Mouse (Mus musculus) embryo, embryonic 9.5 days (tissue): ENCODE measurements around the gene 1700066M21Rik.

Source experiments
- DNase-seq: peaks from one replicate; pipeline ENCODE4 v3.0.0-alpha.2; 2017; ENCODE audit errors: extremely low spot score

Gene 1700066M21Rik

DNA sequence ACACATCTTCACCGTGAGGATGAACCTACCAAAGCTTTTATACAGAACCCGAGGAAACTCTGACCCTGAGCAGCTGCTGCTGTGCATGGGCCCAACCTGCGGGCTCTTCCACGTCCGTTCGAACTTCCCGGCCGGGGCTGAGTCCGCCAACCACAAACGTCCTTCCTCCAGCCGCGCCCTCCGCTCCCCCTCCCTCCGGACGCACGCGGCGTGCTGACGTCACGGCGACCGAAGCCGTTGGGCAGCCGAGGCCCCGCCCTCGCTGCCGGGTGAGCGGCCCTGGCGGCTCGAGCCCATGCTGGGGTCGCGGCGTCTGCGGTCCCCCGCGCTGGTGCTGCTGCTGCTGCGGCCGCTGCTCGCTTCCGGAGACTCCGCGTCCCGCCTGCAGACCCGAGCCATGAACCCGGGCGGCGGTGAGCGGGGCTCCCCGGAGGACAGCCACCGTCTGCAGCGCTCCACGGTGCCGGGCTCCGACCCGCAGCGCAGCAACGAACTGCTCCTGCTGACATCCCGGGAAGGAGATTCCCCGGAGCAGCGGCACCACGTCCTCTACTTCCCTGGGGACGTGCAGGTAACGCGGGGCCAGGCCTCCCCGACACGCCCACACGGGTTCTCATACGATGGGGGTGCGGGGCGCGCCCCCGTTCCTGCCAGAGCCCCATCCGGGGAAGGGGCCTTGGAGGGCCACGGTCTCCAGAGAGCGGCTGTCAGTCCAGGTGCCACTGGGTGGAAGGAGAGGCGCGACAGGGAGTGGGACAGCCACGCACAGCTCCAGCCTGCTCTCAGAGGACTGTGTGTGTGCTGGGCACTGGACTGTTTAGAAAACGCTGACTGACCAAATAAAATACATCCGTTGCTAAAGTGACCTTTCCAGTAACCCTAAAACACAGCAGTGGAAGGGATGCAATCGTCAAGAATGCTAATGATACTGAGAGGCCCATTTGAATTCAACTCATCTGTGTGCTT lies at the start of gene 1700066M21Rik:
1700066M21Rik (plus strand) TSS at position 245 of the 966 bp plus-strand sequence.
- DNase-seq, result peak; percentile 95

DNA sequence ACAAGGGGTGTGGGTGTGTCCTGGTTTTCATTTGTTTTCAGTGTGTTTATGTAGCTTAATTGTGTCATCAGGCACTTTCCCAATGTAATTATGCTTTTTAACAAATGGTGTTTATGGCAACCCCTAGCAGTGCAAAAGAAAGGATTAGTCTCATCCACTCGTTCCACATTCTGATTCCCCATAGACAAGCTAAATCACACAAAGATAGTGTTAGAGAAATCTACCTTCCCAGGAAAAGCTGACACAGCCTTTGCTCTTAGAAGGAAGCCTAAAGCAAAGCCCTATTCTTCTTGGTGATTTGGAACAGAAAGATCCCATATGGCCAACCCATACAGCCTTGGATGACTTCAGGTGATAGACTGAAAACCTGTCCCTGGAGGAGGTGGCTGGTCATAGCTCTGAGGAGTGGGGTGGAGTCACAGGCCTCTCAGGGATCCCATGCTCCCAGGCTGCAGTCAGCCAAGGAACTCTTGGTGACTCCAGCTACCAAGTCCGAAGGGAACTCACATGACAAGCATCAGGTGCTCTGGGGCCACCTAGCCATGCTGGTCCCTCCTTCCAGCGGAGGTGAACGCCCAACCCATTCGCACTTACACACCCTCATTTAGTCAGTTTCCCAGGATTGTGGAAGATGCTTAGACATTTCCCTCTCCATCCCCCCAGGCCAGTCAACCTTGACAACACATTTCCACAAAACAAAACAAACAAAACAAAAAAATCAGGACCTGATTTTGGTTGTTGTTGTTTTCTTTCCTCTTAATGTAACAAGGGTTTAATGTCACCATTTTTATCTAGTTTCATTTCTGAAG lies 47.9 kb upstream of the 1700066M21Rik start:
- no peak for DNase-seq

DNA sequence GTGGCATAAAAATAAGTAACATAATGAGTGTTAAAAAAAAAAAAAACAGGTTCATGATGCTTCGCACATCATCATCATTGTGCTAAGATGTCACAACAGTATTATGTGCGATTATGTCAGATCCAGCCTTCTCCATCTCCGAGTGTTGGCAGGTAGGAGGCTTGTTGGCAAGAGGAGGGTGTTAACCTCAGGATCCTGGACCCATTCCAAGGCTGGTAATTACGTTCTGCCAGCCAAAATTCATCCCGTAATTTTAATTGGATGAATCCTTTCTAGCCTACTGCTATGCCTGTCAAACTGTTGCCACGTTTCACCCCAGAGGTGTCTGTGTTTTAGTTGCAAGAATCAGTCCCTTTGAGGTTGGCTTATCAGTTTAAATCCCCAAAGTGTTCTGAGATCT lies 47.2 kb upstream of the 1700066M21Rik start:
- no peak for DNase-seq

DNA sequence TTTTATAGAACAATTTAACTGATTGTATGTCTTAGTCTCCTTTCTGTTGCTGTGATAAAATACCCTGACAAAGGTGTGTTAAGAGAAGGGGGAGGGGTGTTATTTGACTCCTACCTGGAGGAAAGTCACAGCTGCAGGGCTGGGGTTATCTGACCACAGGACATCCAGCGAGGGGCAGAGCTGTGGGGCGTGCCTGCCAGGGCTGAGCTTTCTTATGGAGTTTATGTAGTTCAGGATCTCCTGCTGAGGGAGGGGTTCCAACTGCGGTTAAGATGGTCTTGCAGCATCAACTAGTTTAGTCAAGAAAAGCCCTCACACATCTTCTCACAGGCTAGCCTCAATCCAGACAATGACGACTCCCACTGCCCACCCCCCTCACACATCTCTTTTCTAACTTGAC lies 45.4 kb upstream of the 1700066M21Rik start:
- DNase-seq, result no peak

DNA sequence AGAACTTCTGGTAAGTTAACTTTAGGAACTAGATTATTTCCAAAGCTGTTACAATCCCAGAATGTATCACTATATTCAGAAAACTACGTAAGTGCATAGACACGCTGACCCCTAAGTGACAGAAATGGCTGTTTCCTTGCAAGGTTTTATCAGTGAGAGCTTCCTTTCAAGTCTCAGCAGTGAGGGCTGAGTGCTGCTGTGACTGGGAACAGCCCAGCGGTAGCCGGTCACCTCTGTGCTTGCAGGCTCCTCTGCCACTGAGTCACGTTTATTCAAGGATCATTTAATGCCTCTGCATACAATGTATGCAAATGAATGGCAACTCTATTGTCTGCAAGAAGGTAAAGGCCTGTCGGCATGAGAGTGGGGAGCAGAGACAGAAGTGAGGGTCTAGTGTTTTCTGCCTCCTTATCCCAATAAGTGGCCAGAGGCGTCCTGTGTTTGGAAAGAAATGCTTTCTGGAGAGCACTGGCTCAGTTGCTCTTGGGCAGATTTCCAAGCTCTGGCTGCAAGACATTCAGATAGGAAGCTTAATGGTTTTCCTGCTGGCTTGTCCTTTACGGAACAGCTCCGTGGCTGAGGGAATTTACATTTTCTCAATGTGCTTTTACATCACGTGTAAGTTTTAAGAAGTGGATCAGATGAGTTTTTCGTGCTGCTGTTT lies 43.7 kb upstream of the 1700066M21Rik start:
- no peak for DNase-seq

DNA sequence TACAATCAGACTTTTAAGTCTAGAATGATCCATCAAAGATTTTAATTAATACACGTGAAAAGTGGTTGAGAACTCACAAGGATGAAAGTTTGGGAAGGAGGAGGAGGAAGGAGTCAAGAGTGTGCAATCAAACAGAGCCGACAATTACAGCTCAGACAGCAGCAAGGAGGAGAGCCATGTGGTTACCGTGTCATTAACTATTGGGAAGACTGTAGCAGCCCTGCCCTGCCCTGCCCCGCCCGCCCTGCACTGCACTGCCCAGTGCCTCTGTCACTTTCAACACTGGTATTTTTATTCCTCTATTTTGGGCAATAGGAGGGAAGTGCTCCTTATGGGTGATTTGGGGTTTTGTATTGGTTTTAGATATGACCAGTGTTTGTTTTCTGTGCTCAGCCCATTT lies 42.2 kb upstream of the 1700066M21Rik start:
- no peak for DNase-seq

DNA sequence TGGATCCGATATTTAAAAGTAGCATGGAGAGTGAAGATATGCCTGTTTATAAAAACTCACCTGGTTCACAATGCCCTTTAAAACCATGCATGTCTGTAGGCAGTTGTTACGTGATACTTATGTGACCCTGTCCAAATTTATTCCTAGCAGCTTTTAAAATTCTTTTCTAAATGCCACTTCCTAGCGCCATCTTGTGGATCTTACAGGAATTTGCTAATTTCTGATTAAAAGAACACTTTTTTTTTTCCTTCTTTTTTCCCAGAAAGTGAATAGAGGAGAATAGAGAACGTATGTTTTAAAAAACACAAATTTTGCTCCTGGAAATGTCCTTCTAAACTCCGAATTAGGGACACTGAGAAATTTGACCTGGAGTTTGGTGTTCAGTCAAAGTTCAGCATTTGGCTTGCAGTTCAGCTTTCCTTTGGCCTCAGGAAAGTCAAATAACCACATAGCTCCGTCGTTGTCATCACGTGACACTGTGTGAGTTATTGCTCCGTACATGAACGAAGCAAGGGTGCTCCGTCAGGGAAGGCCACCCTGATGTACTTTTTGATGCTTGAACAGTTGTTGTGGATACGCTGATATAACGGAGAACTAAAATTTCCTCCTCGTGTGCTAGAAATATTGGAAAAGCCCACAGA lies 38.1 kb upstream of the 1700066M21Rik start:
- no peak for DNase-seq

DNA sequence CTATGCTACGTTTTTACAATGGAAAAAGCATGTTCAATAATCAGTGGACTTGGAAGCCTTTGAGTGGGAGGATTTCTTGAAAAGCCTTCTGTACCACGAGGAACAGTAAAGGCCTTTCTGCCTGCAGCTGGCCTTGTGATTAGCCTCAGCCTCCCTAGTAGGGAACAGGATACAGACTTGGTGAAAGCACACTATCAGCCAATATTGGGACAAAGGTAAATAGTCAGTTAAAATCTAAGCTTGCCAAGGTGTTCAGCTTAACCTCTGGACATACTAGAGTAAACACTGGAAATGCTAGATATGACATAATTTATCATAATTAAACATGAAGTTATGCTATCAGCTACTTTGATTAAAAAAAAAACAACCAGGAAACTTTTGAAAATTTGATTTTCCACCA lies 36.2 kb upstream of the 1700066M21Rik start:
- no peak for DNase-seq

DNA sequence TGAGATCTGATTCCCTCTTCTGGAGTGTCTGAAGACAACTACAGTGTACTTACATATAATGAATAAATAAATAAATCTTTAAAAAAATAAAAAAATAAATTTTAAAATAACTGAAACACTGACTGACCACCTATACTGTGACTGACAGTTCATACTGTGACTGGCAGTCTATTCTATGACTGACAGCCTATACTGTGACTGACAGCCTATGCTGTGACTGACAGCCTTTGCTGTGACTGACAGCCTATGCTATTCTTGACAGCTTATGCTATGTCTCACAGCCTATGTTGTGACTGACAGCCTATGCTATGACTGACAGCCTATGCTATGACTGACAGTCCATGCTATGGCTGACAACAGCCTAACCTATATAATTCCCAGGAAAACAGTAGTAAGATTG lies 29.9 kb upstream of the 1700066M21Rik start:
- DNase-seq, result no peak

DNA sequence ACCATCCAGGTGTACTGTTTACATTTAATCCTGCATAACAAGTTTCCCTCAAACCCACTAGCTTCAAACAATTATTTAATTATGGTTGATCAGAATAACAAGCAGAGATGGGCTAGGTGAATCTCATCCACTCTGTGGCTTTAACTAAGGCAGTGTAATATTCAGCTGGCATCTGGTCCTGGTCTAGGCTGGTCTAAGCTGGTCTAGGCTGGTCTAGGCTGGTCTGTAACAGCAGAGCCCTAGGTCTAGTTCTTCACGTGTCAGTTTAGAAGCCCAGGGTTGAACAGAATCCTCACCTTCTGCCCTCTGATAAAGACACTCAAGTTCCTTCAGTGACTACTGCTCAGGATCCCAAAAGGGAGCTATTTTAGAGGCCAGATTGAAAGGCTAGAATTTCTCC lies 25.5 kb upstream of the 1700066M21Rik start:
- no peak for DNase-seq

DNA sequence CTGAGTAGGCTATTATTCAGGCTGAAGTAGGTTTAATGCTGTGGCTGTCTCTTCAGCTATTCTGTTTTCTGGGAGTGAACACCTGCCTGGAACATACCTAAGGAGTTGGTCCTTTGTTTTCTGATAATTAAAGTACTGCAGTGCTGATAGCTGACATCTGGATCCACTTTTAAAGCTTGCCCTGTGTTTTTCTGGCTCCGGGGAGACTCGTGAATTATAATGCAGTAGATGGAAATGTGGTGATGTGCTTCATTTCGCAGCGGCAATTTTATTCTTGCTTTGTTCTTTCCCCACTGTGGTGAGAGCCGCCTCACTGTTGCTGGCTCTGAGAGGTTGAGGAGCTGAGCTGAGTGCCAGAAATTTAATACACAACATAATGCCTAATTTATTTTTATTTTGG lies 18.9 kb upstream of the 1700066M21Rik start:
- no peak for DNase-seq

DNA sequence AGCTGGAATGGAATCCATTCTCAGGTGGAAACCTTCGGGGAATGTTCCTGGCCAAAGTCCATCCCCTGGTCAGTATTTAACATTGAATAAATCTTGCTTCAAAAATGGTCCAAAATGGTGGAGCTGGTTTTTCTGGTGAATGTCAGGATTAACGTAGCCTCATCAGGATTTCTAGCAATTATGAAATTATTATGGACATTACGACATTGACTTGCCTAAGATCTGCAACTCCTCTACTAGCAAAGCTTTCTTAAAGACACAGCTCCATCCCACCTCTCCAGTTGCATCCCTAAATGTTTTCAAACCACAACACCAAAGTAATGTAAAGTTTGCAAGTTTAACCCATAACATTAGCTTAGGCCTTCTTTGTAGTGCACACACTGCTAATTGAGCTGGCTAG lies 10.0 kb upstream of the 1700066M21Rik start:
- DNase-seq, result no peak

DNA sequence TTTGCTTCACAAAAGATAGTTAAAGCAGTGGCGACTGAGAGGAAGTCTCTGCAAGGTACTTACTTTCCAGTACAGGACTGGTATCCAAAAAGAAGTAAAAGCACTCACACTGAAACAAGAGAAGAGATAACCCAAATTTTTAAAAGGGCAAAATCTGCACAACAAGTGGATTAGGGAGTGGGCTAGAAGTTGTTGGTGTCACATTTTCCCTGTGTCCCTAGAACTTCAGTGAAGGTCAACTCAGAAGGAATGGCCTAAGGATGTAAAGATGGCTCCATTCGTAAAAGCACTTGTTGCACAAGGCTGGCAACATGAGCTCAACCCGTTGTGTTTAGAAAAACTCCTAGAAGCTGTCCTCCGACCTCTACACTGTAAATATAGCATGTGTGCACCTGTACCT lies 8.3 kb upstream of the 1700066M21Rik start:
- no peak for DNase-seq

DNA sequence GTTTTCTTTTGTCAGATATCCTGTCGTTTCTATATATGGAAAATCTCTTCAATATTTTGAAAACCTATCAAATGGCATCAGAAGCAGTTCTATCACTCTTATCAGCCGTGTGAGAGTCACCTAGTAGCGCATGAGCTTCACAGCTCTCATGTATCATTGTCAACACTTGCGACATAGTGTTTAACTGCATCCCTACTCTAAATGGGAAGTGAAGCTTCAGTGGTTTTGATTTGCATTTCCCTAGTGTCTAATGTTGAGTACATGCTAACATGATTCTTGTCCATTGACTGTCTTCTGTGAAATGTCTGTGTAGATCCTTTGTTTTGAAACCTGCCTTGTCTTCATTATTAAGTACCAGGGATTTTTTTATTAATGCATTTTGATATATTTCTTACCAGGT lies 7.0 kb upstream of the 1700066M21Rik start:
- DNase-seq, result no peak

DNA sequence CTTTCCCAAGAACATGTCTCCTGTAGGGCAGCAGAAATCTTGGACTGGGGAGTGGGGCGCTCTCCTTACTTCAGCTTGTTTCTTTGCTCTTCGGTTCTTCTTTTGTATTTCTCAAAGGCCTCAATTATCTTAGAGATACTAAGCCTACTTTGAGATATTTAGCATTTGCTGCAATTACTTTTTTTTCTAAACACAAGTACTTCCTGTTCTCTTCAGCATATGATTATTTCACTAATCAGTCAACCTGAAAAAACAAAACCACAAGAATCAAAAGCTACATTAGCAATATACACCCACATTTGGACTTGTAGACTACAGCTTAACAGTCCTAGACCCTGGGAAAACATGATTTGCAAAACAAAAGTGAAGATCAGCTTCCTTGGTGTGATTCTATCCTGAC lies 2.1 kb upstream of the 1700066M21Rik start:
- no peak for DNase-seq

DNA sequence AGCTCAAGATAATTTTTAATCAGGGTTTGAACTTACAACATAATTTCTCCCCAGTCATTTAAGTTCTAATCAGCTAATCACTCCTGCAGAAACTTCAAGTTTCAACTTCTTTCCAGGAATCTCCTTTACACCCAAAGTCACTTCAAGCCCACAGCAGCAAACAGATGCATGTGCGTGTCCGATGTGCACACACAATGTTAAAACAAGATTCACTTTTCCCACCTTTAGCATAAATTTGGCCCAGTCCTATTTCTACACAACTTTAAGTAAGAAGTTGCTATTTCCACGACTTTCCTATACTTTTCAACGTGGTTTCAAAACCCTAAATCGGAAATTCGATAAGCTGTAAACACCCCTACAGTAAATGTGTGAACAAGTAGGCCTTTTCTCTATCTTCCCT lies 614 bp upstream of the 1700066M21Rik start:
- DNase-seq, result no peak

DNA sequence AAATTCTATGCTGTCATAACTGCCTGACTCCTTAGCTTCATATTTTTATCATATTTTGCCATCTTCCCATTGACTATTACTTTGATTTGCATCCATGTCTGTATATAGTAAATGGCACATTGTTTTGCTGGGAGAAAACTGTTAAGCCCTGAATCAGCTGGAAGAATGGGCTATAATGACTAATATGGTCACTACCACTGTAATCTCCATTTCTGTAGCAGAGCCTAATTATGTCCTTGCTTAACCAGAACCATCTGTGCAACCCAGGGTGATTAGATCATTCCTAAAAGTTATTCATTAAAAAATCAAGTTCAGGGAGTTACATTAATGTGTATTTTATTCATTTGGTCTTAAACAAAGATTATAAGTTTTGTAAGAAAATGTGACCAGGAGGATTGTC lies 9.1 kb downstream of the 1700066M21Rik start:
- DNase-seq, result no peak

DNA sequence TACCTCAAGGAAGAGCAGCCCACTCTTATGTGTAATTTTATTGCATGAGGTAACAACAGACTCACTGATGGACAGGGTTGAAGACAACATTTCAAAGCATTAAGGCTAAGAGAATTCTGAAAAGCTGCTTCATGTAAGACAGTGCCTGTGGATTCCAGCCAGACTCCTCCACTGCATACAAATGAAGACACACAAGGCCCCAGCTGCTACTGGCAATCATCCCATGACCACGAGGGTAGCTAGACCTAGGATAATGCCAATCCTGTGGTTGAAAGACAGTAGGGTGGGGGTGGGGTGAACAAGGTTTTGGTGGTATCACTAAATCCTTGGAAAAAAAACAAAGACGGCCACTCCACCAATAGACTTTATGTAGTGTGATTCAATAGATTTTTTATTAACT lies 10.5 kb downstream of the 1700066M21Rik start:
- DNase-seq, result no peak

DNA sequence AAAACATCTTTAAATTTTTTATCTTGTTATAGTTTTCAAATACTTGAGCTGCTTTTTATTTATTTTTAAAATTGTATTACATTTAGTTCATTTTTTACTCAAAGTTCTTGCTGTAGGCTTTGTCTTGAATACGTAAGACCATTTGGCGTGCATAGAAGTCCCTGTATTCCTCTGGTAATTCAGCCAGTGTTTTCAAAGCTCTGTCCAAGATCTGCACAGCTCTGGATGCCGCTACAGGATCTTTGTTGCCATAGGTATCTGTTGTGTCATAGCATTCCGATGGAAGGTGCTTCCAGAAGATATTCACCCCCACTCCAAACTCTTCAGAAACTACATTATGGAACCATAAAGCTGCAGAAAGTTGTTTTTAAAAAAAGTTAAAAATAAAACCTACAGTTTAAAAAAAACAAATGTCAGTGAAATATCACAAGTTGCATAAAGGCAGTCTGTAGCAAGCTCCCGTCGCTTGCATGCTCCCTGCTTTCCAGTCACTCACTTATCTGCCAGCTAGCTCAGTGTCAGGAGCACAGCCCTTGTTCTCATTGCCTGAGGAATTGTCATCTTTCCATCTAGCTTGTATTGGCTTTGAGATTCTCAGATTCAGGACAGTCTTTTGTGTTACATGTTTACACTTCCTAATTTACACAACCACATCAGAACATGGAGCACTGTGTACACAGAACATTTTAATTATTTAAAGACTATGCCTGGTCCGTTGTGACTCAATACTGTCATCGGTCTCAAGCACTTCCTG lies 11.2 kb downstream of the 1700066M21Rik start:
- no peak for DNase-seq

DNA sequence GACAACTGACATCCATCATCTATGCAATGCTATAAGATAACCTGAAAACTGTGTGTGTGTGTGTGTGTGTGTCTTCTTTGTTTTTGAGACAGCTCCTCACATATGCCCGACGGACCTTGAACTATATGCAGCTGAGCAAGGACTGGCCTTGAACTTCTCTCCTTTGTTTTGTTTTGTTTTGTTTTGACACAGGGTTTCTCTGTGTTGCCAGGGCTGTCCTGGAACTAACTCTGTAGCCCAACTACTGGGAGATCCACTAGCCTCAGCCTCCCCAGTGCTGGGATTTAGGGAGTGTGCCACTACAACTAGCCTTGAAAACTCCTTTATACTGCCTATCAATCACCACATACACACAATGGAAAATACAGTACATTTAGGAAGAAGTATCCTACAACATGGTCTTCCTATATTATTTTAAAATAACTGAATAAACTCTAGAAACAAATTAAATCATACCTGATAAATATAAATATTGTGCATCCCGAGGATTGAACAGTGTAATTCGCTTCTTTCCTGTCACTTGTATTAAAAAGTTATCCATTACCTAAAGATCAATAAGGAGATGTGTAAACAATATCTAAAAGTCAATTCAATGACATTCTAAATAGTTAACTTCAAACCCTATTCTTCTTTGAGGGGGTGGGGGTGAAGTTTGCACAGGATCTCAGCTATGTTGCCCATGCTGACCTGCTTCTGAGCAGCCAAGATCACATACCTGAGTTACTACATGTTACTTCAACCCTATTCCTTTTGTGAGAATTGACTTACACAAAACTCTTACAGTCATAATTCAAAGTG lies 13.8 kb downstream of the 1700066M21Rik start:
- no peak for DNase-seq
